Mouse (Mus musculus) neural tube, embryonic 11.5 days (tissue): ENCODE measurements at regions not wholly inside any gene's neighbourhood (a gene's known extent, or its start where the extent isn't known, plus 50 kb on each side); places are given as distances from the start of the nearest gene placed in this dataset.

Source experiments
- ATAC-seq: fragments of 200-750 bp; cut with Nextera tagmentation; 2 replicates; pipeline ENCODE4 v1.8.0; 2017; ENCODE audit warnings: moderate number of reproducible peaks, mild to moderate bottlenecking, moderate TSS enrichment, moderate library complexity; ENCODE audit not compliant: insufficient read depth, low FRiP score, low TSS enrichment
- DNase-seq: peaks from one replicate; pipeline ENCODE4 v3.0.0-alpha.2; 2015; ENCODE audit warnings: low spot score
- H3K27ac ChIP-seq: fragments of 300-500 bp; sonication (generic); 2 replicates; pipeline ENCODE4 v1.5.1; 2014; ENCODE audit warnings: low read depth, mild to moderate bottlenecking, low read length
- H3K27me3 ChIP-seq: fragments of 300-500 bp; sonication (generic); 2 replicates; pipeline ENCODE4 v1.6.1; 2014; ENCODE audit warnings: mild to moderate bottlenecking, low read length, mixed read lengths; ENCODE audit not compliant: control insufficient read depth, insufficient read depth
- H3K36me3 ChIP-seq: fragments of 300-500 bp; sonication (generic); 2 replicates; pipeline ENCODE4 v1.6.1; 2014; ENCODE audit warnings: mild to moderate bottlenecking, low read length, moderate library complexity, mixed read lengths; ENCODE audit not compliant: control insufficient read depth, insufficient read depth
- H3K4me1 ChIP-seq: fragments of 300-500 bp; sonication (generic); 2 replicates; pipeline ENCODE4 v1.6.1; 2014; ENCODE audit warnings: low read length, mixed read lengths; ENCODE audit not compliant: control insufficient read depth, insufficient read depth
- H3K4me2 ChIP-seq: fragments of 300-500 bp; sonication (generic); 2 replicates; pipeline ENCODE4 v1.6.1; 2014; ENCODE audit warnings: low read depth, mild to moderate bottlenecking, moderate library complexity
- H3K4me3 ChIP-seq: fragments of 300-500 bp; sonication (generic); 2 replicates; pipeline ENCODE4 v1.5.1; 2014; ENCODE audit warnings: low read depth, low read length
- H3K9ac ChIP-seq: fragments of 300-500 bp; sonication (generic); 2 replicates; pipeline ENCODE4 v1.6.1; 2014; ENCODE audit warnings: mild to moderate bottlenecking, low read length
- H3K9me3 ChIP-seq: fragments of 300-500 bp; sonication (generic); 2 replicates; pipeline ENCODE4 v1.6.1; 2016; ENCODE audit warnings: low read length; ENCODE audit not compliant: control insufficient read depth
- WGBS: fragments of 180-500 bp; shearing (Covaris S2); extraction: QIAGEN DNeasy Blood & Tissue Kit; methylation state at CpG from one replicate; pipeline ENCODE4 v1.1.7; 2014; 5-methylcytosine and 5-hydroxymethylcytosine counted together

GRCm38 (mm10) chr11:23120533-23121210 lies 113.3 kb downstream of the Fam161a start:
- no peaks in the 10 kb centered on the region for H3K9me3 ChIP-seq
- ATAC-seq (no peak), DNase-seq (no peak)
- WGBS: 87% methylated on average over 11 of the region's 11 CpGs
- no peaks in the 10 kb centered on the region for H3K36me3 ChIP-seq
- no peak overlapping the region for H3K4me3 ChIP-seq
- no peak overlapping the region for H3K27ac ChIP-seq
- H3K4me2 ChIP-seq: no peak overlapping the region
- H3K27me3 ChIP-seq: no peaks in the 10 kb centered on the region
- no peak overlapping the region for H3K9ac ChIP-seq
- no peaks in the 10 kb centered on the region for H3K4me1 ChIP-seq

GRCm38 (mm10) chr11:23124198-23124951 lies 117.0 kb downstream of the Fam161a start:
- Histone ChIP-seq H3K4me3 (peak overlapping the region; percentile 26; the same call in 1 of the 2 replicates), H3K27me3 (no peaks in the 10 kb centered on the region), H3K4me2 (peak overlapping the region; percentile 65), H3K9me3 (no peaks in the 10 kb centered on the region), H3K36me3 (no peaks in the 10 kb centered on the region), H3K4me1 (no peaks in the 10 kb centered on the region), H3K27ac (no peak overlapping the region), H3K9ac (peak overlapping the region; percentile 26; the same call in 1 of the 2 replicates)
- DNase-seq (peak; percentile 92), ATAC-seq (peak; percentile 96)
- WGBS: 4% methylated on average over 24 of the region's 25 CpGs

GRCm38 (mm10) chr11:23131122-23131521 lies 123.8 kb downstream of the Fam161a start:
- Histone ChIP-seq H3K4me2 (no peak overlapping the region), H3K27ac (no peak overlapping the region), H3K36me3 (no peaks in the 10 kb centered on the region), H3K9ac (no peak overlapping the region), H3K4me3 (no peak overlapping the region), H3K27me3 (no peaks in the 10 kb centered on the region), H3K4me1 (no peaks in the 10 kb centered on the region), H3K9me3 (no peaks in the 10 kb centered on the region)
- DNase-seq: no peak
- 43% methylated on average over 1 of the region's 1 CpGs for WGBS
- no peak for ATAC-seq

GRCm38 (mm10) chr11:23131632-23132031 lies 124.2 kb upstream of the Xpo1 start:
- no peaks in the 10 kb centered on the region for H3K4me1 ChIP-seq
- no peak for DNase-seq
- H3K9ac ChIP-seq: no peak overlapping the region
- 84% methylated on average over 1 of the region's 1 CpGs for WGBS
- H3K36me3 ChIP-seq: no peaks in the 10 kb centered on the region
- H3K27ac ChIP-seq: no peak overlapping the region
- no peaks in the 10 kb centered on the region for H3K9me3 ChIP-seq
- H3K27me3 ChIP-seq: no peaks in the 10 kb centered on the region
- H3K4me3 ChIP-seq: no peak overlapping the region
- ATAC-seq: no peak
- H3K4me2 ChIP-seq: no peak overlapping the region

- ATAC-seq: peak; percentile 63
Observed at GRCm38 (mm10) chr11:23140429-23141099, 115.3 kb upstream of the Xpo1 start.

GRCm38 (mm10) chr11:23141100-23141837 lies 114.6 kb upstream of the Xpo1 start:
- Histone ChIP-seq H3K9ac (no peak overlapping the region), H3K36me3 (no peaks in the 10 kb centered on the region), H3K27ac (no peak overlapping the region), H3K9me3 (no peaks in the 10 kb centered on the region), H3K4me3 (no peak overlapping the region), H3K4me1 (no peaks in the 10 kb centered on the region), H3K27me3 (no peaks in the 10 kb centered on the region), H3K4me2 (no peak overlapping the region)
- DNase-seq (no peak), ATAC-seq (no peak)
- WGBS: 71% methylated on average over 12 of the region's 12 CpGs

More at GRCm38 (mm10) chr11:23140429-23141099, 115.3 kb upstream of the Xpo1 start:
- Histone ChIP-seq H3K4me1 (no peaks in the 10 kb centered on the region), H3K9ac (no peak overlapping the region), H3K36me3 (no peaks in the 10 kb centered on the region), H3K4me2 (no peak overlapping the region), H3K27me3 (no peaks in the 10 kb centered on the region), H3K4me3 (no peak overlapping the region), H3K9me3 (no peaks in the 10 kb centered on the region), H3K27ac (no peak overlapping the region)
- DNase-seq: peak; percentile 24
- 73% methylated on average over 6 of the region's 6 CpGs for WGBS

- Histone ChIP-seq H3K36me3 (no peaks in the 10 kb centered on the region), H3K4me2 (no peak overlapping the region), H3K9ac (no peak overlapping the region), H3K9me3 (no peaks in the 10 kb centered on the region), H3K27ac (no peak overlapping the region), H3K27me3 (no peaks in the 10 kb centered on the region), H3K4me1 (no peaks in the 10 kb centered on the region), H3K4me3 (no peak overlapping the region)
- 83% methylated on average over 8 of the region's 8 CpGs for WGBS
- ATAC-seq (no peak), DNase-seq (no peak)
Observed at GRCm38 (mm10) chr11:23148048-23148596, 107.7 kb upstream of the Xpo1 start.

GRCm38 (mm10) chr11:23149556-23150244 lies 106.1 kb upstream of the Xpo1 start:
- DNase-seq: no peak
- ATAC-seq: peak; percentile 60; the same call in 1 of the 2 replicates
- no peak overlapping the region for H3K4me3 ChIP-seq
- no peak overlapping the region for H3K27ac ChIP-seq
- no peaks in the 10 kb centered on the region for H3K9me3 ChIP-seq
- no peaks in the 10 kb centered on the region for H3K36me3 ChIP-seq
- H3K27me3 ChIP-seq: no peaks in the 10 kb centered on the region
- no peak overlapping the region for H3K9ac ChIP-seq
- 63% methylated on average over 5 of the region's 5 CpGs for WGBS
- H3K4me2 ChIP-seq: no peak overlapping the region
- no peaks in the 10 kb centered on the region for H3K4me1 ChIP-seq
